Mouse (Mus musculus) embryonic facial prominence, embryonic 10.5 days (tissue): ENCODE measurements around the gene Rplp2. TPM values are rescaled to one million over a fixed set of nuclear protein-coding genes. Genes with fewer than 3 reads are reported as not detected.

ENCODE experiments used
- DNase-seq: peaks from one replicate; pipeline ENCODE4 v3.0.0-alpha.2; 2017; ENCODE audit warnings: low spot score
- H3K27ac ChIP-seq: fragments of 300-500 bp; sonication (generic); replicated peaks from 2 replicates; pipeline ENCODE4 v1.5.1; 2016; ENCODE audit warnings: mild to moderate bottlenecking
- H3K27me3 ChIP-seq: fragments of 300-500 bp; sonication (generic); replicated peaks from 2 replicates; pipeline ENCODE4 v1.6.1; 2016; ENCODE audit warnings: low read depth, mild to moderate bottlenecking; ENCODE audit not compliant: poor library complexity, severe bottlenecking
- H3K36me3 ChIP-seq: fragments of 300-500 bp; sonication (generic); replicated peaks from 2 replicates; pipeline ENCODE4 v1.6.1; 2016; ENCODE audit warnings: mild to moderate bottlenecking, moderate library complexity
- H3K4me1 ChIP-seq: fragments of 300-500 bp; sonication (generic); 2 replicates; pipeline ENCODE4 v1.6.1; 2016
- H3K4me3 ChIP-seq: fragments of 300-500 bp; sonication (generic); 2 replicates; pipeline ENCODE4 v1.5.1; 2016; ENCODE audit warnings: mild to moderate bottlenecking, moderate library complexity
- H3K9me3 ChIP-seq: fragments of 300-500 bp; sonication (generic); 2 replicates; pipeline ENCODE4 v1.6.1; 2016; ENCODE audit warnings: mild to moderate bottlenecking
- WGBS: fragments of 180-500 bp; shearing (Covaris S2); methylation state at CpG from one replicate; pipeline ENCODE4 v1.1.7; 2016; 5-methylcytosine and 5-hydroxymethylcytosine counted together
- polyA plus RNA-seq: library from polyadenylated mRNA; unstranded; fragments of >200 nt; fragmentation: Nextera tagmentation; extraction: Ambion mirVana; gene quantifications from 2 replicates; pipeline ENCODE4 v1.2.1, GENCODE M21; 2016

Rplp2 gene
- polyA plus RNA-seq, 1 experiment from 2014 or later, result 1,198 TPM

- peaks cover 82% of the 10 kb centered on the region for H3K27me3 ChIP-seq
- no peak for DNase-seq
- H3K36me3 ChIP-seq, result peaks cover 14% of the 10 kb centered on the region
- no peaks in the 10 kb centered on the region for H3K9me3 ChIP-seq
- H3K4me1 ChIP-seq, result peaks cover 46% of the 10 kb centered on the region
- 88% methylated on average over 17 of the region's 17 CpGs for WGBS
- H3K27ac ChIP-seq, result no peak overlapping the region
- H3K4me3 ChIP-seq, result no peak overlapping the region
These were observed 12.1 kb downstream of the Rplp2 start for GRCm38 (mm10) chr7:141459301-141459711.

DNA sequence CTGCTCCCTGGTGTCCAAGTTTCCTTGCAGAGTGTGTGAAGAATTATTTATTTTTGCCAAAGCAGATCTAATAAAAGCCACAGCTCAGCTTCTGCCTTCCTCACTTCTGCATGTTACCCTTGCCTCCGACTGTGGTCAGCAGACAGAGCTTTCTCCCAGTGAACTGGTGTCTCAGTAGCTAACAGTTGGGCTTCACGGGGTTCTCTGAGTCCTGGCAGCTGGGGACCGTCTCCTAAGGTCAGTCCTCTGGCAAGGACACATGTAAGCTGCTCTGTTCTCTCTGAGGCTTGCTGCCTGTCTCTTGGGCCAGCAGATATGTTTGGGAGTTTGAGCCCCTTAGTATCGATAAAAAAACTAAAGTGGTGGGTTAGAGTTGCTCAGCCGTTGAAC, 12.8 kb downstream of the Rplp2 start:
- H3K9me3 ChIP-seq, result no peaks in the 10 kb centered on the region
- H3K27me3 ChIP-seq, result peaks cover 89% of the 10 kb centered on the region
- peaks cover 46% of the 10 kb centered on the region for H3K4me1 ChIP-seq
- no peak for DNase-seq
- no peak overlapping the region for H3K4me3 ChIP-seq
- no peak overlapping the region for H3K27ac ChIP-seq
- WGBS, result 73% methylated on average over 5 of the region's 5 CpGs
- peaks cover 14% of the 10 kb centered on the region for H3K36me3 ChIP-seq

GRCm38 (mm10) chr7:141460391-141461113, 13.4 kb downstream of the Rplp2 start, which contains the start of gene Cracr2b:
Gene Cracr2b (plus strand): TSS chr7:141461094.
- peaks cover 14% of the 10 kb centered on the region for H3K36me3 ChIP-seq
- DNase-seq, result no peak
- H3K4me1 ChIP-seq, result peaks cover 46% of the 10 kb centered on the region
- no peaks in the 10 kb centered on the region for H3K9me3 ChIP-seq
- peak within 1 kb of the TSS; percentile 59 for H3K4me3 ChIP-seq
- WGBS, result 71% methylated on average over 15 of the region's 15 CpGs
- peak within 1 kb of the TSS; percentile 72; the same call in 1 of the 2 replicates for H3K27ac ChIP-seq
- peaks cover 94% of the 10 kb centered on the region for H3K27me3 ChIP-seq

GRCm38 (mm10) chr7:141461521-141462332, 14.6 kb downstream of the Rplp2 start:
- DNase-seq, result peak; percentile 56
- peaks cover 99% of the 10 kb centered on the region for H3K27me3 ChIP-seq

GRCm38 (mm10) chr7:141462333-141462821, 15.2 kb downstream of the Rplp2 start:
- Histone ChIP-seq H3K4me3 (peak overlapping the region; percentile 59), H3K9me3 (no peaks in the 10 kb centered on the region), H3K4me1 (peaks cover 50% of the 10 kb centered on the region), H3K27me3 (peaks cover 96% of the 10 kb centered on the region), H3K27ac (no peak overlapping the region), H3K36me3 (peaks cover 14% of the 10 kb centered on the region)
- DNase-seq, result peak; percentile 51
- 10% methylated on average over 5 of the region's 5 CpGs for WGBS

More at GRCm38 (mm10) chr7:141461521-141462332, 14.6 kb downstream of the Rplp2 start:
- no peaks in the 10 kb centered on the region for H3K9me3 ChIP-seq
- H3K27ac ChIP-seq, result peak overlapping the region; percentile 72; the same call in 1 of the 2 replicates
- H3K36me3 ChIP-seq, result peaks cover 14% of the 10 kb centered on the region
- WGBS, result 2% methylated on average over 59 of the region's 59 CpGs
- H3K4me3 ChIP-seq, result peak overlapping the region; percentile 59
- H3K4me1 ChIP-seq, result peaks cover 44% of the 10 kb centered on the region

- peaks cover 67% of the 10 kb centered on the region for H3K4me1 ChIP-seq
- no peaks in the 10 kb centered on the region for H3K9me3 ChIP-seq
- H3K36me3 ChIP-seq, result peaks cover 8% of the 10 kb centered on the region
- peaks cover 81% of the 10 kb centered on the region for H3K27me3 ChIP-seq
- no peak overlapping the region for H3K27ac ChIP-seq
- 19% methylated on average over 12 of the region's 12 CpGs for WGBS
- peak overlapping the region; percentile 48 for H3K4me3 ChIP-seq
- no peak for DNase-seq
These were observed 16.8 kb downstream of the Rplp2 start for GRCm38 (mm10) chr7:141463824-141464602.

- peak; percentile 52 for DNase-seq
- peak overlapping the region; percentile 21; the same call in 1 of the 2 replicates for H3K27ac ChIP-seq
- peak overlapping the region; percentile 48 for H3K4me3 ChIP-seq
- peaks cover 73% of the 10 kb centered on the region for H3K4me1 ChIP-seq
- H3K36me3 ChIP-seq, result peaks cover 8% of the 10 kb centered on the region
- 2% methylated on average over 38 of the region's 38 CpGs for WGBS
- peaks cover 74% of the 10 kb centered on the region for H3K27me3 ChIP-seq
- no peaks in the 10 kb centered on the region for H3K9me3 ChIP-seq
These were observed 17.5 kb downstream of the Rplp2 start for GRCm38 (mm10) chr7:141464603-141465201.

DNA sequence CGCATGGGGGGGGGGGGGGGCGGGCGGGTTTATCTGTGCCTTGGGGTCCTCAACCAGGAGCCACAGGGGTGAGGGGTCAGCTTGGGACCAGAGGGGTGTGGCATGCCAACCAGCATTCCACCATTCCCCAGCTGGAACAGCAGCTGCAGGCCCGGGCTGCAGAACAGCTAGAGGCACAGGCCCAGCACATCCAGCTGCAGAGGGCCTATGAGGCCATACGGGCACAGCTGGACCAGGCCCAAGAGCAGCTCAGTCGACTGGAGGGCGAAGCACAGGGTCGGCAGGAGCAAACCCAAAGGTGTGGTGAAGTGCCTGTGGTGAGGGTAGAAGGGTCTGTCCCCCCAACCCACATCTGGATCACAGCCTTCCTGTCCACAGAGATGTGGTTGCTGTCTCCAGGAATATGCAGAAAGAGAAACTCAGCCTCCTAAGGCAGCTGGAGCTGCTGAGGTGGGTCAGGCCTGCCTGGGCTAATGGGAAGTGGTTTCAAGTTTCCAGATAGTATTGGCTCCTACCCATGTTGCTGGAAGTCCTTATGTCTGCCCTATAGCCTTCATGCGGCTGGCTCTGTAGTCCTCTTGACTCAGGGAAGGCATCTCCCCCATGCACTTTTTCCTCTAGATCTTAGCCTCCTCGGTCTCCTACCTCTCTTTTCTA, 18.3 kb downstream of the Rplp2 start:
- H3K4me1 ChIP-seq, result peaks cover 77% of the 10 kb centered on the region
- peak; percentile 42 for DNase-seq
- WGBS, result 30% methylated on average over 10 of the region's 10 CpGs
- H3K27me3 ChIP-seq, result peaks cover 66% of the 10 kb centered on the region
- no peak overlapping the region; the same call in 1 of the 2 replicates for H3K27ac ChIP-seq
- H3K36me3 ChIP-seq, result peaks cover 16% of the 10 kb centered on the region
- H3K9me3 ChIP-seq, result no peaks in the 10 kb centered on the region
- peak overlapping the region; percentile 48 for H3K4me3 ChIP-seq

- H3K27me3 ChIP-seq, result peaks cover 61% of the 10 kb centered on the region
- peaks cover 77% of the 10 kb centered on the region for H3K4me1 ChIP-seq
- 74% methylated on average over 7 of the region's 7 CpGs for WGBS
- no peak for DNase-seq
- peaks cover 21% of the 10 kb centered on the region for H3K36me3 ChIP-seq
- no peak overlapping the region for H3K27ac ChIP-seq
- H3K4me3 ChIP-seq, result 0 out of 2 replicates have a peak overlapping the region, but pooled peaks have one; percentile 48
- no peaks in the 10 kb centered on the region for H3K9me3 ChIP-seq
These were observed 18.9 kb downstream of the Rplp2 start for GRCm38 (mm10) chr7:141466045-141466394.

GRCm38 (mm10) chr7:141466607-141467148, 19.5 kb downstream of the Rplp2 start:
- peak overlapping the region; percentile 92 for H3K27ac ChIP-seq

More at GRCm38 (mm10) chr7:141466607-141467148, 19.5 kb downstream of the Rplp2 start:
- H3K9me3 ChIP-seq, result no peaks in the 10 kb centered on the region
- H3K36me3 ChIP-seq, result peaks cover 28% of the 10 kb centered on the region
- 59% methylated on average over 10 of the region's 10 CpGs for WGBS
- H3K27me3 ChIP-seq, result peaks cover 54% of the 10 kb centered on the region
- no peak for DNase-seq
- peaks cover 74% of the 10 kb centered on the region for H3K4me1 ChIP-seq
- peak overlapping the region; percentile 76 for H3K4me3 ChIP-seq
